Mouse (Mus musculus) ovary, adult 18-20 months (tissue): ENCODE measurements at regions not wholly inside any gene's neighbourhood (a gene's known extent, or its start where the extent isn't known, plus 50 kb on each side); places are given as distances from the start of the nearest gene placed in this dataset.

Source experiments
- DNase-seq: peaks from one replicate; pipeline ENCODE4 v3.0.0; 2022; ENCODE audit warnings: low spot score, mixed read lengths

- no peak for DNase-seq
Measured at GRCm38 (mm10) chr9:94467846-94468245, 70.0 kb downstream of the 1190002N15Rik start.

DNA sequence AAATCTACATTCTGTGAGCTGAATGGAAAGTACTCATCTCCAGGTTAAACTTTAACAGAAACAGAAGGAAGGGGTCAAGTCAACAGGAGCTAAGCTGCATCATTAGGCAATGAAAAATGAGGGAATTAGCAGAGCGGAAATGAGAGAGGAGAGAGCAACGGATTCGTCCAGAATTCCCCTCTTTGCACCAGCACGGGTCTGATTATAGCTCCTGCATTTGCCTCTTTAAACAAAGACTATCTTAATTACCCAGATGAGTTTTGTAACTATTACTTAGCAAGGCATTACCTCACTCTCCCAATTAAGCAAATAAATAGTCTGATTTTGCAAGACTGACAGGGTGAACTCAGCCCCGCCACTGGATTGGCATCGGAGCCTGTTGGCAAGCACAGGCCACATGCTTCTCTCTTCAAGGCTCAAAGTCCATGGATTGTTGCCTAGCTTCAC lies 81.8 kb downstream of the 1190002N15Rik start:
- no peak for DNase-seq

DNA sequence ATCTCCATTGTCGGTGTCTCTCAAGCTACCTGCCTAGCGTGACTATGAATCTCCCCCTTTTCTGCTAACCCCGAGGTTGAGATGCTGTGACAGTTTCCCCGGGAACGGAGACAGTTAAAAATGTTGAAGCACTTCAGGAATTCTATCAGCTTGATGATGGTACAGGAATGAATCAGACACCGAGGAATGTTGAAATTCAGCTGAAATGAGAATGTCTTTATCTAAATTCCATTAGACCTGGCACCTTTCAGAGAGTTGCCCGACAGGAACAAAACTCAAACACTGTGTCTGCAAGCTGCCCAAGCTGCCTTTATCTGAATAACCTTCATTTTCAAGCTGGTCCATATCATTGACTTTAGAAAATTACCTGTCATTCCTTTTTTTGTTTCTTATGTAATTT lies 82.4 kb downstream of the 1190002N15Rik start:
- no peak for DNase-seq

DNA sequence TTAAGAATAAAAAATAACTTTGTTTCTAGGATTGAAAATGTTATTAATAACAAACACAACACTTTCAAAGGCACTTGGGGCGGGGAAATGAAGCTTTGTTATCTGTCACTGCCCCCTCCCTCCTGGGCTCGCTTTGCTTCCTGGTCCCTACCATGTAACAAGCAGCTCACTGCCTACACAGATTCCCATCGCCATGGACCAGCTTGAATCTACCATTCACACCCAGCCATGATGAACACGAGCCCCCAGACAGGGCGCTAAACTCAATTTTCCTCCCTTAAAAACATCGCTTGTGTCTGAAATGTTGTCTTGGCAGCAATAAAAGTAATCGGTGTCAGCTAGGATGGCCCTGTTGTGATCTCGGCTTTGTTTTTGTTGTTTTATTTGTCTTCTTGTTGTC lies 88.0 kb downstream of the 1190002N15Rik start:
- no peak for DNase-seq

DNA sequence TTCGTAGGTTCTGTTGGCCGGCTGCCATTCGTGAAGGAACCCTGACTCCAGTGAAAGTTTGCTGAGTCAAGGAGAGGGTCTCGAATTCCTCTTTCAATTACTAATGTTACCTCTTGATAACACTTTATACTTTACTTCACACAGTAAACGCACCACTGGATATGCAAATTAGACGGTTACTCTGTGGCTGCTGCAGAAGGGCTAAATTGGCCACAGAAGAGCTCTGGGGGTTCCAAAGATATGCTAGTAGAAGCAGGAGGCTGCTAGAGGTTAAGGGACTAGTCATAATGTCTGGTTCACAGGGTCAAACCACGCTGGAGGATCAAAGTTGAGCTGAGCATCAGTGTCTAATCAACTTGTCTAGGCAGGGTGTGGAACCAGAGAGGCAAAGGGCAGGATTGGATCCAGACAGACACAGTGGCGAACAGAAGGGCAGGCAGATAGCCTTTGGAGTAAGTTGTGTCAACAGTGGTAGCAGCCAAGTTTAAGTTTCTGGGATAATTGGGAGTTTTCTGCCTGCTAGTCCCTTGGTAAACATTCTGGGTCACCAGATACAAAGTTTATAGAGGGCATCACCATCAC lies 91.6 kb downstream of the 1190002N15Rik start:
- DNase-seq: no peak

- no peak for DNase-seq
Measured at GRCm38 (mm10) chr9:94444140-94444789, 93.6 kb downstream of the 1190002N15Rik start.

DNA sequence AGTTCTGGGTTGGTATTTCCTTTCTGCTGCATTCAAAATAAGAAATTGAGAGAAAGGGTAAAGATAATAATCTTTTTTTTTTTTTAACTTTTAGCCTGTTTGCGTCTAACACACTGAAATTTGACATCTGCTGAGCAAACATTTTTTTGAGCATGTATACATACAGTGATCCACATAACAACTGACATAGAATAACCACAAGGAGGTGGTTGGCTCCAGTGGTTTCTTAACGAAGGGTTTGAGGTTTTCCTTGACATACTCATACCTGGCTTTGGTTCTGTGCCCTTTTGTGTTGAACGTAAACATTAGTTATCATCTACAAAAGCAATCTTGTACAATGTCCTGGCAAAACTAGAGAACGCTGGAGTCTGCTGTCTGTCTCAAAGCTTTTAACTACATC lies 96.5 kb downstream of the 1190002N15Rik start:
- DNase-seq: no peak

DNA sequence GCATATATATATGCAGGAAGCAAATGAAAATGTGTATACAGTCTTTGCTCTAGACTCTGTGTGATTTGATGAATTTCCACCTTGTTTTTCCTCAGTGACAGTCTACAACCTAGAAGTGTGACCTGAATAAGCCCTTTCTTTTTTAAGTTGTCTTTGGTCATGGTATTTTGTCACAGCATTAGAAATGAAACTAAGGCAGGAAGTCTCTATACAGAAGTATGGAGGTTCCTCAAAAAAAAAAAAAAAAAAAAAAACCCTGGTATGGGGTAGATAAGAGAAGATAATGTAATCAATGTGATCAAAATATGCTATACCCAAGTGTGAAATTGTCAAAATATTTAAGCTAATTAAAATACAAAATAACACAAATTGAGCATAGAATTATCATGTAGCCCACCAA lies 104.4 kb downstream of the 1190002N15Rik start:
- DNase-seq: no peak

DNA sequence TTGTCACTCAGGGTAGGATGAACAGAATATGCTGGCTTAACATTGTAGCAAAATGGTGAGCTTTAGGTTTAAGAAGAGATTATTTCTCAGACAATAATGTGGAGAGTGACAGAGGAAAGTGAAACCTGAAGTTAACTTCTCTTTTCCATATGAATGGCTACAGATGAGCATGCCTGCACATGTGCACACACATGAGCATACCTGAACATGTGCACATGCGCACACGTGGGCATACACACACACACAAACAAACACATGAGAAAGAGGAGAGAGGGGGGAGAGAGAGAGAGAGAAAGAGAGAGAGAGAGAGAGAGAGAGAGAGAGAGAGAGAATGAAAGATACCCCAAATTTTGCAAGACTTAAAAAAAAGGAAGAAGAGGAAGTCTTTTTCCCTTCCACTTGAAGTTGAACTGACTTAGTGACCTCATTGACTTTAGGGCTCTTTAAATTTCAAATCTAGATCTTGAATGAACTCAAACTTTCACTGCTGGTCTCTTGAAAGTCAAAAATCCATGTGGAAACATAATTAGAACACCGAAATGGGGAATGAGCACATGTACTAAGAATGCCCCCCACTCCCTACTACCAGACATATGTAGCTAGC lies 105.6 kb downstream of the 1190002N15Rik start:
- no peak for DNase-seq

DNA sequence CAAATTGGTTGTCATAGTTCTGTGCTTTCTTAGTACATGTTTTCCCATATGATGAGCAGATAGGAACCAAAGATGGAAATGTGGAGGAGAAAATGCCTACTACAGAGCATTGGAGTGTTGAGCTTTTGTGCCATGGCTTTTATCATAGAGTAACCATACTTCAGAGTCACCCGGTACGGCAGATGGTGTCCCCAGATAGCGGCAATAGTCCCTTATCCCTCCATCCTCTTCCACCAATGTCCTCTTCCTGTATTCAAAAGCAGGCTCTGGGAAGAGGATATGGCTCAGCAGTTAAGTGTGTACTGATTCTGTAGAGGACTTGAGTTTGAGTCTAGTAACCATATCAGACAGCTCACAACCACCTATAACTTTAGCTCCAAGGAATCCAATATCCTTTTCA lies 106.3 kb downstream of the 1190002N15Rik start:
- DNase-seq: no peak

GRCm38 (mm10) chr9:94430996-94431395 lies 106.9 kb downstream of the 1190002N15Rik start:
- DNase-seq: no peak

GRCm38 (mm10) chr9:94426740-94427139 lies 111.1 kb downstream of the 1190002N15Rik start:
- no peak for DNase-seq

DNA sequence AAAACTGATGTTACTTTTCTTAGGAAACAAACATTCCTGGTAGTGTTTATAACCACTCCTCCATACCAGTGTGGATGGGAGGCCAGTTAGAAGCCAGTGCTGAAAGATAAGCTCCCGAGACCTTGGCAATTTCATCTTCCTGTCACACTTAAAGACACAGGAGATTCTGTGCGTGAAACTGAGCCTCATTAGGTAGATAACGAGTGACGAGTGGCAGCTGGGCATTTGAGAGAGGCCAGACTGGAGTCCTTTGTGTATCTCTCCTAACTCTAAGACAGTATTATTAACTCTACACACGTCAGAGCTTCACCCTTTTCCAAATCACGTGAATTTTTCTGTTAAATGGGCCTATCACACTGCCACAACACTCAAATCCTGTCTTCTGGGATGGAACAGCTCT lies 112.1 kb downstream of the 1190002N15Rik start:
- no peak for DNase-seq

- no peak for DNase-seq
Measured at GRCm38 (mm10) chr9:94424438-94425135, 113.3 kb downstream of the 1190002N15Rik start.

DNA sequence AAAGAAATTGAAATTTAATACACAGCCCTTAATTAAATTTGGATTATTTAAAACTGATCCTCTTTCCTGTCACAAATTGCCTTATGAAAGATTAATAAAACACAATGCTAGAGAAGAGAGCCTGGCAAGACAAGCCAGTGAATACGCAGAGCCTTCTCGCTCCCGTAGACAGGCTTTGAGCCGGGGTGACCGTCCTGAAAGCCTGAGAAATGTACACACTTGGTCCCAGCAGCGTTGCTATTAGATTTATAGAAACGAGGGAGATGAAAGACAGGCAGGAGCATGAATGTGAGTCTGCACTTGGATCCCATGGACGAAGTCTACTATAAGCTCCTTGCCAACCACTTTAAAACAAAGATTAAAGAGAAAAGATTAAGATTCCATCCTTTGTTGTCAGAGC lies 127.3 kb downstream of the 1190002N15Rik start:
- DNase-seq: no peak

GRCm38 (mm10) chr9:94410042-94410441 lies 127.8 kb downstream of the 1190002N15Rik start:
- no peak for DNase-seq

GRCm38 (mm10) chr9:94408635-94409323 lies 129.1 kb downstream of the 1190002N15Rik start:
- DNase-seq: no peak

DNA sequence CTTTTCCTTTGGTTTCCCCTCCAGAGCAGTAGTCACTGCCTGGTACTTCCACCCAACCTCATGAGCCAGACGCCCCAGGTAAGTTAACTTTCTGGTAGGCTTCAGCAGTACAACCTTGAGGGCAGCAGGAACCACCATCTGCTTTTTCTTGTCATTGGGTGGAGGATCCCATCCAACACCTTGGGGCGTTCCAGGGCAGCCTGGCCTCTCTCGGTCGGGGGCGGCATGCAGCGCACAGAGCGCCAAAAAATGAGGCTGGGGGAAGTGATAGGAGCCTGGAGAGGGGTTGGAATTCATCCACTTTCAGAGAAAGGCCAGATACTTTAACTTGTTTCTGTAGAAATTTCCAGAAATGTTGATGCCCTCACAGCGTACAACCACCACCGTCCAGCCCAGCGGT lies 130.2 kb downstream of the 1190002N15Rik start:
- DNase-seq: no peak

- DNase-seq: no peak
Measured at GRCm38 (mm10) chr9:94404551-94404950, 133.3 kb downstream of the 1190002N15Rik start.

- DNase-seq: no peak
Measured at GRCm38 (mm10) chr9:94400596-94400995, 137.3 kb downstream of the 1190002N15Rik start.

- no peak for DNase-seq
Measured at GRCm38 (mm10) chr9:94395215-94395614, 142.7 kb downstream of the 1190002N15Rik start.

DNA sequence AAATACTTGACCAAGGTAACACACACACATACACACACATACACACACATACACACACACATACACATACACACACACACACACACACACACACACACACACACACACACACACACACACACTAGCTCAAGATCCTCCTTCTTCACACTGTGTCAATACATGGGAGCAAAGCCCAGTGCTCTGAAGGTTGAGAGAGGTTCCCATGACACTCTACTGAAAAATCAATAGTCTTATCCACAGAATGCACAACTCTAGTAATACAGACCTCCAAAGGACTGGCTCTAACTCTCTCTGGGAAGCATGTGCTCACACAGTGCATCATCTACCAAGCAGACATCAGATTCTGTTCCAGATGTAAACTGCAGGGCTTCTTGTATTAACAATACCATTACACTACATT lies 151.7 kb downstream of the 1190002N15Rik start:
- no peak for DNase-seq
